Mouse (Mus musculus): ENCODE measurements at regions not wholly inside any gene's neighbourhood (a gene's known extent, or its start where the extent isn't known, plus 50 kb on each side); places are given as distances from the start of the nearest gene placed in this dataset.

DNA sequence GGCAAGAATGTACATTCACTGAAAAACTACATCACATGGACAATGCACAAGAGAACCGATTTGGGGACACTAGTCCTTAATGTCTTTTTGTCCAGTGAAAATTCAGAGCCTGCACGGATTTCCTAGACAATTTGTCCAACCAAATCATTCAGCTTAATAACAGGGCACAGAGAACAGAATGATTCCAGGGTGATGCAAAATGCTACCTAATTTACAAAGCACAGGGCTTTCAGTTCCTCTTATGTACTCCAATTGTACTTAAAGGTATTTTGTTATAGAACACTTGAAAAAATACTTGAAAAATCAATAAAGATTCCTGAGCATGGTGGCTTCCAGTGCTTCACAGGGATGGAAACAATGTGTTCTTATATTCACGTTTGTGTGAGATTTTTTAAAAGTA lies 75.2 kb upstream of the Pfn2 start:
- Histone ChIP-seq H3K4me1 (replicated peaks; ENCODE audit: control insufficient read depth, insufficient read depth, low read length) (no peaks in the 10 kb centered on the region), H3K9me3 (ENCODE audit: control insufficient read depth, low read length) (no peaks in the 10 kb centered on the region), H3K9ac (ENCODE audit: low read length) (no peak overlapping the region), H3K27ac (ENCODE audit: low read depth) (no peak overlapping the region), H3K4me2 (ENCODE audit: low read length) (no peak overlapping the region), H3K36me3 (ENCODE audit: control insufficient read depth, insufficient read depth, low read length) (no peaks in the 10 kb centered on the region), H3K27me3 (replicated peaks; ENCODE audit: control insufficient read depth, insufficient read depth, low read length) (no peaks in the 10 kb centered on the region), H3K4me3 (ENCODE audit: low read depth, low read length) (no peak overlapping the region)
- ATAC-seq (replicated peaks; ENCODE audit: low FRiP score, low TSS enrichment, low read depth) = no peak
- no peak for DNase-seq (ENCODE audit: low spot score)
- 72% methylated on average over 3 of the region's 3 CpGs for WGBS

DNA sequence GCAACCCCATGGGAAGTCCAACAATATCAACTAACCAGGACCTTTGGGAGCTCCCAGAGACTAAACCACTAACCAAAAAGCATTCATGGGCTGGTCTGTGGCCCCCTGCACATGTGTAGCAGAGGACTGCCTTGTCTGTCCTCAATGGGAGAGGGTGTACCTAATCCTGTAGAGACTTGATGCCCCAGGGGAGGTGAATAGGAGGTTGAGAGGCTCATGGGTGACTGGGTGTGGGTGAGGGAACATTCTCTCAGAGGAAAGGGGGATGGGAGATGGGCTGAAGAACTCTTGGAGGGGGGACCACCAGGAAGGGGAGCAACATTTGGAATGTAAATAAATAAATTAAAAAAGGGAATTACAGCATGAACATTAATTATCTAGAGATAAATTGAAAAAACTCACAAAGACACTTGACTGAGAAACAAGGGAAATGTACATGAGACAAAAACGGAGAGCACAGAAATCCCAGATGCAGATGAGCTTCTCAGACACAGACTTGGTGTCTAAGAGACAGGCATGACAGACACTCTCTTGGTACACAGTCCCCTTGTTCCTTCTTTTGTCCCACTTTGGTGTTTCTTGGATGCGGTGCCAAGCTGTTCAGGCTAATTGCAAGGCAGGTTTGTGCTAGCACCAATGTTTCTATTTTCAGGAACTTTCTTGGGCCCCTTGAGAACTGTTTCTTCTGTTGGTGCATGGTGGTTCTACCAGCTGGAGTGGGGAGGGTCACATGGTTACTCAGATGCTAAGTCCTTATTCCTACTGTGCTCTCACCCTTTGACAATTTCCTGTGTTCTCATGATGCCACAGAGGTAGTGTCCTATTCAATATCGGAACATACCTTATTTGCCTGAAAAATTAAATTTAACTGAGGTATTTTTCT lies 85.0 kb upstream of the Pfn2 start:
- H3K36me3 ChIP-seq (ENCODE audit: control insufficient read depth, insufficient read depth, low read length) = no peaks in the 10 kb centered on the region
- H3K27ac ChIP-seq (ENCODE audit: low read depth) = no peak overlapping the region
- no peaks in the 10 kb centered on the region for H3K9me3 ChIP-seq (ENCODE audit: control insufficient read depth, low read length)
- H3K27me3 ChIP-seq (replicated peaks; ENCODE audit: control insufficient read depth, insufficient read depth, low read length) = no peaks in the 10 kb centered on the region
- no peak overlapping the region for H3K4me3 ChIP-seq (ENCODE audit: low read depth, low read length)
- ATAC-seq (replicated peaks; ENCODE audit: low FRiP score, low TSS enrichment, low read depth) (no peak), DNase-seq (ENCODE audit: low spot score) (no peak)
- H3K4me1 ChIP-seq (replicated peaks; ENCODE audit: control insufficient read depth, insufficient read depth, low read length) = no peaks in the 10 kb centered on the region
- 90% methylated on average over 3 of the region's 3 CpGs for WGBS
- H3K4me2 ChIP-seq (ENCODE audit: low read length) = no peak overlapping the region
- no peak overlapping the region for H3K9ac ChIP-seq (ENCODE audit: low read length)

DNA sequence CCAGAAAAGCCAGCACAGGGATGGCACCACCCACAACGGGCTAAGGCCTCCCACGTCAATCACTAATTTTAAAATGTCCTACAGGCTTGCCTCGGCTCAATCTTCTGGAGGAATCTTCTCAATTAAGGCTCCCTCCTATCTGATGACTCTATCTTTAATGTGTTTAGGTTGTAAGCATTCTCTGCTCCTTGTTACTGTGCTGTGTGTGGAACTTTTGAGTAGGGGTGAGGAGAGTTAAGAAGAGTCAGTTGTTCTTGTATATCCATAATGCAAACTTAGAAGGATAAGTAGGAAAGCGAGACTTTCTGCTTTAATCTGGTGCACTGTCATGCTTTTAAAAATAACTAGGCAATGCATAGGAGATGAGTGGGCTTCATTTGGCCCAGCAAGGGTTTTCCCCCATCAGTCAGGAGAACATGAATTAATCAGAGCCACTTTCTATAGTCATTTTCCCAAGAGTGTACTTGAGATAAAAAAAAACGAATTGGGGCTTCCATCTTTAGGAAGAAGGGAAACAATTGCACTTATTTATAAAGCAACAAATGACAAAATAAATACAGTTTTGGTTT lies 87.2 kb upstream of the Pfn2 start:
- 59% methylated on average over 5 of the region's 5 CpGs for WGBS
- no peak overlapping the region for H3K9ac ChIP-seq (ENCODE audit: low read length)

DNA sequence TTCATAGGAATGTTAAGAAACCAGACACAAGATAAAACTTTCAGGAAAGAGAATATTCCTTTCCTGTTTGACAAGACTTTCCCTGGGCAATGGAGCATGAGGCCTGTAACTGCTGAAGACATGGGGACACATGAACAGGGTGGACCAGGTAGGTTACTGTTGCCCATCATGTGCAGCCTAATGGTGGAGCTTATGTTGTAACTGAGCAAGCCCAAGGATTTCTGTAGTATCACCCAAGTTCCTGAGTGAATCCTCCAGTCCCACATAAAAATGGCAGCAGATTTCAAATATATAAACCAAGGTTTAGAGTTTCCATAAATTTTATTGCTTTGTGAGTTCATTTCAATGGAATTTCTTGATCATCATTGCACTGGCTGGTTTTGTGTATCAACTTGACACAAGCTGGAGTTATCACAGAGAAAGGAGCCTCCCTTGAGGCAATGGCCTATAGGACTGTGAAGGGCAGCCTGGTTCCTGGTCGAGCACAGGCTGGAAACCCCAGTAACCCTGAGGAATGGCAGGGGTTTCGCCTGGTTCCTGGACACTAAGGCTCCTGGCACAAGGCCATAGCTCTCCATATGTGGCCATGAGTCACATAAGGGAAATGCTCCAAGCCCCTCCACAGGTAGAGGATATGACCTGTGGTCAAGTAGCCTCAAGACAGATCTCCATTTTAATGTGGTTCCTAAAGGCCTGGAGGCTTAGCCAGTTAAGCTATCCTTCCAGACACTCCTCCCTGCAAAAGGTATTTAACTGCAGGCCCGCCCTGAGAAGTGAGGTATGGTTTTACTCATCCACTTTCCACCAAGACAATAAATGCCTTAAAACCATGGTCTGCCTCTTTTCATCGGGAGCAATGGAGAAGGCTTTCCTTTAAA lies 92.9 kb upstream of the Pfn2 start:
- H3K9ac ChIP-seq (ENCODE audit: low read length) = no peak overlapping the region
- no peak overlapping the region for H3K4me3 ChIP-seq (ENCODE audit: low read depth, low read length)
- H3K4me1 ChIP-seq (replicated peaks; ENCODE audit: control insufficient read depth, insufficient read depth, low read length) = no peaks in the 10 kb centered on the region
- no peaks in the 10 kb centered on the region for H3K27me3 ChIP-seq (replicated peaks; ENCODE audit: control insufficient read depth, insufficient read depth, low read length)
- ATAC-seq (replicated peaks; ENCODE audit: low FRiP score, low TSS enrichment, low read depth) (no peak), DNase-seq (ENCODE audit: low spot score) (no peak)
- H3K36me3 ChIP-seq (ENCODE audit: control insufficient read depth, insufficient read depth, low read length) = no peaks in the 10 kb centered on the region
- H3K9me3 ChIP-seq (ENCODE audit: control insufficient read depth, low read length) = no peaks in the 10 kb centered on the region
- H3K4me2 ChIP-seq (ENCODE audit: low read length) = no peak overlapping the region
- 79% methylated on average over 4 of the region's 4 CpGs for WGBS
- no peak overlapping the region for H3K27ac ChIP-seq (ENCODE audit: low read depth)

More for the DNA sequence above, 87.2 kb upstream of the Pfn2 start:
- no peak overlapping the region for H3K27ac ChIP-seq (ENCODE audit: low read depth)
- no peaks in the 10 kb centered on the region for H3K9me3 ChIP-seq (ENCODE audit: control insufficient read depth, low read length)
- DNase-seq (ENCODE audit: low spot score) = no peak
- no peak for ATAC-seq (replicated peaks; ENCODE audit: low FRiP score, low TSS enrichment, low read depth)
- H3K36me3 ChIP-seq (ENCODE audit: control insufficient read depth, insufficient read depth, low read length) = no peaks in the 10 kb centered on the region
- H3K4me3 ChIP-seq (ENCODE audit: low read depth, low read length) = no peak overlapping the region
- no peak overlapping the region for H3K4me2 ChIP-seq (ENCODE audit: low read length)
- H3K27me3 ChIP-seq (replicated peaks; ENCODE audit: control insufficient read depth, insufficient read depth, low read length) = no peaks in the 10 kb centered on the region
- no peaks in the 10 kb centered on the region for H3K4me1 ChIP-seq (replicated peaks; ENCODE audit: control insufficient read depth, insufficient read depth, low read length)

DNA sequence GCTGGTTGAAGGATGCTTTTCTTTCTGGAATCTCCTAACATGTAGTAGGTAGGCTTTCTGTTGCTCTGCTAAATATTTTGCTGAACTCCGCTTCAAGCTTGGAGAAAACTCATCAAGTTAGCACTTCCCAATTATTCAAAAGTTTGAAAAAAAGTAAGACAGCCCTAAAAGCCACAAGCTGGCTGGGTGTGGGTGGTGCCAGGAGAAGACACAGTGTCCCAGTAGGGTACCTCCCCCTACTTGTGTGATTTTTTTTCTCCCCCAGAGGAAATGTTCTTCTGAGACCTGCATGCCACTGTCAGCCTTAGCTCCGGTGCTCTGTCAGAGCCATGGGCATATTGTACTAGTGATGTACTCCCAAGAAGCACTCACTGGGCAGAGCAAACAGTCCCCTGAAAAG lies 96.8 kb upstream of the Pfn2 start:
- WGBS = 82% methylated on average over 2 of the region's 2 CpGs
- H3K27me3 ChIP-seq (replicated peaks; ENCODE audit: control insufficient read depth, insufficient read depth, low read length) = no peaks in the 10 kb centered on the region
- no peaks in the 10 kb centered on the region; the same call in 1 of the 2 replicates for H3K9me3 ChIP-seq (ENCODE audit: control insufficient read depth, low read length)
- no peak overlapping the region for H3K9ac ChIP-seq (ENCODE audit: low read length)
- DNase-seq (ENCODE audit: low spot score) (no peak), ATAC-seq (replicated peaks; ENCODE audit: low FRiP score, low TSS enrichment, low read depth) (no peak)
- H3K4me2 ChIP-seq (ENCODE audit: low read length) = no peak overlapping the region
- H3K36me3 ChIP-seq (ENCODE audit: control insufficient read depth, insufficient read depth, low read length) = no peaks in the 10 kb centered on the region
- H3K4me3 ChIP-seq (ENCODE audit: low read depth, low read length) = no peak overlapping the region
- H3K27ac ChIP-seq (ENCODE audit: low read depth) = no peak overlapping the region
- no peaks in the 10 kb centered on the region for H3K4me1 ChIP-seq (replicated peaks; ENCODE audit: control insufficient read depth, insufficient read depth, low read length)

DNA sequence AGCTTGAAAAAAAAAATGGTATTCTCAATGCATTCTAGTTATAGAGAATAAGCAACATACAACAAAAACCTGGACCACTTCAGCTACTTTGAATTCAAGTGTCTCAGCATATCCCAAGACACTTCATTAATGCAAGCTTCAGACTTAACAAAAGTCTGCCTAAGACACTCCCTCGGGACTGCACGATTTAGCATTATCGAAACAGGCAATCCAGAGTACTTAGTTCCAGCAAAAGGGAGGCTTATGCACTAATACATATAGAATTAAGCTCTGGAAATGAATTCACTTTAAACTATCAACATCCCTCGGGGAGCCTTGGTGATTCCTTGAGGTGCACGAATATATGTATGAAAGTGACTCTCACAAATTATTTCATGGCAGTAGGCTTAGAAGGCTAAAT lies 97.9 kb upstream of the Pfn2 start:
- no peak overlapping the region for H3K9ac ChIP-seq (ENCODE audit: low read length)
- H3K36me3 ChIP-seq (ENCODE audit: control insufficient read depth, insufficient read depth, low read length) = no peaks in the 10 kb centered on the region
- H3K4me1 ChIP-seq (replicated peaks; ENCODE audit: control insufficient read depth, insufficient read depth, low read length) = no peaks in the 10 kb centered on the region
- no peak overlapping the region for H3K27ac ChIP-seq (ENCODE audit: low read depth)
- DNase-seq (ENCODE audit: low spot score) (no peak), ATAC-seq (replicated peaks; ENCODE audit: low FRiP score, low TSS enrichment, low read depth) (no peak)
- no peak overlapping the region for H3K4me3 ChIP-seq (ENCODE audit: low read depth, low read length)
- H3K9me3 ChIP-seq (ENCODE audit: control insufficient read depth, low read length) = no peaks in the 10 kb centered on the region; the same call in 1 of the 2 replicates
- WGBS = 90% methylated on average over 5 of the region's 5 CpGs
- H3K4me2 ChIP-seq (ENCODE audit: low read length) = no peak overlapping the region
- no peaks in the 10 kb centered on the region for H3K27me3 ChIP-seq (replicated peaks; ENCODE audit: control insufficient read depth, insufficient read depth, low read length)

DNA sequence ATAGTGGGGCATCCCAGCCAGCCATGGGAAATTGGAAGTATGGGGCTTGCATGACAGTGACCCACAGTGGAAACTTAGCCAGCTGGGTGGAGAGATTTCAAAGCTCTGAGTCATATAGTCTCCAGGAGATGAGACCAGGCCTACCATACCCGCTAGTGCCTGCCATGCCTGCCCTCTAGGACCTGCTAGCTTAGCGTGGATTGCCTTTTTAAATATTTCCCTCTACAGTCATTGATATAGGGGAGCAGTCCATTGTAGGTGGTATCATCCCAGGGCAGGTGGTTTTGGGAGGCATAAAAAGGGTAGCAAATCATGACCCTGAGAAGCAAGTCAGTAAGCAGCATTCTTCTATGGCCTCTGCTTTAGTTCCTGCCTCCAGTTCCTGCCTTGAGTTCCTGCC lies 99.5 kb upstream of the Pfn2 start:
- Histone ChIP-seq H3K4me3 (ENCODE audit: low read depth, low read length) (no peak overlapping the region), H3K36me3 (ENCODE audit: control insufficient read depth, insufficient read depth, low read length) (no peaks in the 10 kb centered on the region), H3K27ac (ENCODE audit: low read depth) (no peak overlapping the region), H3K9me3 (ENCODE audit: control insufficient read depth, low read length) (no peaks in the 10 kb centered on the region; the same call in 1 of the 2 replicates), H3K9ac (ENCODE audit: low read length) (no peak overlapping the region), H3K4me1 (replicated peaks; ENCODE audit: control insufficient read depth, insufficient read depth, low read length) (no peaks in the 10 kb centered on the region), H3K27me3 (replicated peaks; ENCODE audit: control insufficient read depth, insufficient read depth, low read length) (no peaks in the 10 kb centered on the region), H3K4me2 (ENCODE audit: low read length) (no peak overlapping the region)
- DNase-seq (ENCODE audit: low spot score) (no peak), ATAC-seq (replicated peaks; ENCODE audit: low FRiP score, low TSS enrichment, low read depth) (no peak)
- 88% methylated on average over 2 of the region's 2 CpGs for WGBS

DNA sequence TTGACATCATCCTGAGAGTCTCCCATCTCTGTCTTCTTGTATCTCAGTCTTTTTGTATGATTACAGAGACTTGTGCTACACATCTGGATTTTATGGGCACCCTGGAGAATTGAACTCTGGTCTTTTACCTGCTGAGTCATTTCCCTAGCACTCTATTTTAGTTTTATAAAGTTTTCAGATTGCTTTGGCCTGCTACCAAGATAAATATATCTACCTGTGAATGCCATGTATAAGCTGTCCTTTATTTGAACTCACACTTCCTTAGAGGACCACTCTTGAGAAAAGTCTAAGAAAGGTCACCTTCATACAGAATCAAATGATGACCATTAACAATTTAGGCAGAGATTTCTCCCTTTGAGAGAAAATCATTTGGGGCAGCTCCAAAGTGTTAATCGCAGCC lies 100.8 kb upstream of the Pfn2 start:
- ATAC-seq (replicated peaks; ENCODE audit: low FRiP score, low TSS enrichment, low read depth) = no peak
- WGBS = 89% methylated on average over 1 of the region's 1 CpGs
- H3K4me2 ChIP-seq (ENCODE audit: low read length) = no peak overlapping the region

More for the DNA sequence above, 100.8 kb upstream of the Pfn2 start:
- Histone ChIP-seq H3K9me3 (ENCODE audit: control insufficient read depth, low read length) (no peaks in the 10 kb centered on the region; the same call in 1 of the 2 replicates), H3K9ac (ENCODE audit: low read length) (no peak overlapping the region), H3K36me3 (ENCODE audit: control insufficient read depth, insufficient read depth, low read length) (no peaks in the 10 kb centered on the region), H3K4me3 (ENCODE audit: low read depth, low read length) (no peak overlapping the region), H3K4me1 (replicated peaks; ENCODE audit: control insufficient read depth, insufficient read depth, low read length) (no peaks in the 10 kb centered on the region), H3K27ac (ENCODE audit: low read depth) (no peak overlapping the region), H3K27me3 (replicated peaks; ENCODE audit: control insufficient read depth, insufficient read depth, low read length) (no peaks in the 10 kb centered on the region)
- DNase-seq (ENCODE audit: low spot score) = no peak

Measured in intestine, embryonic 14.5 days (tissue).